Mouse (Mus musculus): ENCODE results near the gene Pgm5. TPM values are rescaled to one million over a fixed set of nuclear protein-coding genes. Genes with fewer than 3 reads are reported as not detected.
A peak's percentile ranks its signal among the peaks of the same experiment; 100 is the strongest.

The Pgm5 gene
- polyA plus RNA-seq, 1 experiment from 2014 or later: 1.4 TPM

DNA sequence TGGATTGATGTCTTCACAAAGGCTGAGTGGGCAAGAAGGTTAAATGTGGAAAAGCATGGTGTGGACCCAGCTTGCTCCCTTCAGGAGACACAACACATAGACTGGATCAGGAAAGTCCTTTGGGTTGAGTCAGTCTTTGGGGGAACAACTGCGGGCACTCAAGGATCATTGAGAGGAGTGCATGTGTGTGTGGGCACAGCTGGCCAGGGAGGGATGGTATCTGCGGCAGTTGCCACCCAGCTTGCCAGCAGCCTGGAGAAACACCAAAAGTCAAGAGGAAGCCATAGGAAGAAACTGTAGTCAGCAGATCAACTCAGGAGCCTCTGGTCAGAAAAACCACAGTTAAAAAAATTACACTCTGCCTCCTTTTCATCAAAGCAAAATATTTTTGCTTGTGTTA, 12.8 kb downstream of the Pgm5 start:
- peaks cover 5% of the 10 kb centered on the region; the same call in 1 of the 2 replicates for H3K27me3 ChIP-seq
- WGBS: 88% methylated on average over 2 of the region's 2 CpGs
- H3K4me3 ChIP-seq: no peak overlapping the region
- ATAC-seq (ENCODE audit: low FRiP score): no peak
- H3K4me1 ChIP-seq (replicated peaks): peaks cover 20% of the 10 kb centered on the region
- no peak overlapping the region for H3K27ac ChIP-seq
- no peaks in the 10 kb centered on the region for H3K36me3 ChIP-seq
- H3K9ac ChIP-seq: no peak overlapping the region
- no peaks in the 10 kb centered on the region for H3K9me3 ChIP-seq
- H3K4me2 ChIP-seq: no peak overlapping the region

DNA sequence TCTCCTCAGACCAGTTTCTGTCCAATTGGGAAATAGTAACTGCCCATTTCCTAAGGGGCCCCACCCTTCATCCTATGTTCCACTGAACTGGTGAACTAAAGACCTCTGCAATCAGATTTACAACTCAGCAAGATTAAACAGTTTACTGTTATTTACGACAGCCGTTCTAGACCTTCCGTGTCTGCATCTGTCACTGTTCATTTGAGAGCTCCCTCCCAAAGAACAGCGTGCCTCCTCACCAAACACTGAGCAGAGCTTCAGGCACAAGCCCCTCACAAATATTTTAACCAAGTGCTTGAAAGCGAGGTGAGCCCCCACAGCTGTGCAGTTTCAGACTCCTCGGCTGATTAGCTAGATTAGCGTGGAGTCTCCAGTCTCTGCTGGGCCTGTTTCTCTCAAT, 13.3 kb downstream of the Pgm5 start:
- H3K27me3 ChIP-seq: peaks cover 5% of the 10 kb centered on the region; the same call in 1 of the 2 replicates
- no peak for ATAC-seq (ENCODE audit: low FRiP score)
- H3K27ac ChIP-seq: no peak overlapping the region
- no peaks in the 10 kb centered on the region for H3K9me3 ChIP-seq
- peaks cover 20% of the 10 kb centered on the region for H3K4me1 ChIP-seq (replicated peaks)
- no peak overlapping the region for H3K9ac ChIP-seq
- H3K4me2 ChIP-seq: no peak overlapping the region
- 56% methylated on average over 7 of the region's 7 CpGs for WGBS
- no peaks in the 10 kb centered on the region for H3K36me3 ChIP-seq
- no peak overlapping the region for H3K4me3 ChIP-seq

DNA sequence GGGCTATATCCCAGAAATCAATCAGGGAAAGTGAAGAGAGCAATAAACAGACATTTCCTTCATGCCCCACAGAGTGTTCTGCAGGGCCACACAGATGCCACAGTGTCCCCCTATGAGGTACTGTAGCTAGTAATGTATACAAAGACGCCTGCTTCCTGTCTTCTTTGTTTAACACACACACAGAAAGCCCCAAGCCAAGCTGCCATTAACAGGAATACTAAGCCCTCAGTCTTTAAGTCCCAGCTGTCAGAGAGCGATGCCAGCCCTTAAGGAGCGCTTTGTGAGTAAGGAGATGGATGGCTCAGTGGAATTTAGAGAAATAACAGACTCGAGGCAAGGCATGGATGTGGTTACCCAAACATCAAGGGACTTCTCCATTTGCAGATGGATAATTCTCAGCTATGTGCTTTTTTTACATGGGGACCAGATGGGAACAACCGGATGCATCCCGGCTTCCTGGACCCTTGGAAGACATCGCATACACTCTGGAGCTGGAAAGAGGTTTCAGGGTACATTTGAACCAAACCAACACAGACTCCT, 16.6 kb downstream of the Pgm5 start:
- Histone ChIP-seq H3K27ac (peak overlapping the region; percentile 27), H3K4me2 (0 out of 2 replicates have a peak overlapping the region, but pooled peaks have one; percentile 2), H3K27me3 (peaks cover 5% of the 10 kb centered on the region; the same call in 1 of the 2 replicates), H3K9me3 (no peaks in the 10 kb centered on the region), H3K4me1 (replicated peaks) (peaks cover 12% of the 10 kb centered on the region), H3K4me3 (no peak overlapping the region), H3K36me3 (no peaks in the 10 kb centered on the region), H3K9ac (0 out of 2 replicates have a peak overlapping the region, but pooled peaks have one; percentile 2)
- WGBS: 34% methylated on average over 7 of the region's 7 CpGs
- ATAC-seq (ENCODE audit: low FRiP score): peak; percentile 74

DNA sequence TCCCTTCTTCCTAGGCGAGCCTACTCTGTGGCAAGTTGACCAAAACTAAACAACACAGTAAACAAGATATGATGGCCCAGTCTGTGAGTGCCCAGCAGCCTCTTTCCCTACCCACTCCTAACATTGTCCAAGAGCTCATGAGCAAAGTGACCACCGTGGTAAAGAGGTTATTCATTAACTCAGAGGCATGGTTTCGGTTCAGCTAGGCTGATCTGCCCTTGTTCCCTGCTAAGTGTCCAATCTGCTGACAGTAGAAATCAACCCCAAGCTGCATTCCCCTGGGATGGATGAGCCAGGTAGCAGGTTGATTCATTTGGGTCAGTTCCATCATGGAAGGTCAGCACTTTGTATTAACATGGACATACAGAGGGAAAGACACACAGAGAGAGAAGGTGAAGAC, 19.6 kb downstream of the Pgm5 start:
- Histone ChIP-seq H3K9ac (no peak overlapping the region), H3K4me1 (replicated peaks) (peaks cover 12% of the 10 kb centered on the region)
- WGBS: 85% methylated on average over 3 of the region's 3 CpGs

DNA sequence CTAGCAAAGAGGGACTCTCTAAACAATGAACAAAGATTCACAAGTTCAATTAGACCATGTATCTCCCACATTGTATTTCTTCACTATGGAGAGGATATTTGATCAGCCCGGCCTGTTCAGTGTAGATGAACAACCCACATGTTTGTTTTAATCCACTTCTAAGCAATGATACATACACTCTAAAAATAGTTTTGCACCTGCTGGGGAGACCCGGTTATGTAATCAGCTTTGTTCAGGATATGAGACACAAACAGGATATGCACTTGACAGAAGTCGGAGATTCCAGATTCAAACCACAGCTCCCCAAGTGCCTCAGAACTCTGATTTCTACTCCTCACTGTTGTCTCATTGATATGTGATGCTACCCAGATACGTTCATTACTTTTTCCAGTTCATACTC, 37.1 kb downstream of the Pgm5 start:
- Histone ChIP-seq H3K27me3 (peaks cover 2% of the 10 kb centered on the region; the same call in 1 of the 2 replicates), H3K4me3 (no peak overlapping the region), H3K9me3 (no peaks in the 10 kb centered on the region), H3K9ac (no peak overlapping the region), H3K27ac (no peak overlapping the region), H3K4me2 (no peak overlapping the region), H3K4me1 (replicated peaks) (no peaks in the 10 kb centered on the region), H3K36me3 (no peaks in the 10 kb centered on the region)
- no peak for ATAC-seq (ENCODE audit: low FRiP score)
- 89% methylated on average over 4 of the region's 4 CpGs for WGBS

More for the DNA sequence above, 19.6 kb downstream of the Pgm5 start:
- no peak overlapping the region for H3K27ac ChIP-seq
- no peaks in the 10 kb centered on the region for H3K9me3 ChIP-seq
- H3K4me3 ChIP-seq: no peak overlapping the region
- no peak for ATAC-seq (ENCODE audit: low FRiP score)
- H3K36me3 ChIP-seq: no peaks in the 10 kb centered on the region
- H3K4me2 ChIP-seq: no peak overlapping the region
- peaks cover 3% of the 10 kb centered on the region; the same call in 1 of the 2 replicates for H3K27me3 ChIP-seq

DNA sequence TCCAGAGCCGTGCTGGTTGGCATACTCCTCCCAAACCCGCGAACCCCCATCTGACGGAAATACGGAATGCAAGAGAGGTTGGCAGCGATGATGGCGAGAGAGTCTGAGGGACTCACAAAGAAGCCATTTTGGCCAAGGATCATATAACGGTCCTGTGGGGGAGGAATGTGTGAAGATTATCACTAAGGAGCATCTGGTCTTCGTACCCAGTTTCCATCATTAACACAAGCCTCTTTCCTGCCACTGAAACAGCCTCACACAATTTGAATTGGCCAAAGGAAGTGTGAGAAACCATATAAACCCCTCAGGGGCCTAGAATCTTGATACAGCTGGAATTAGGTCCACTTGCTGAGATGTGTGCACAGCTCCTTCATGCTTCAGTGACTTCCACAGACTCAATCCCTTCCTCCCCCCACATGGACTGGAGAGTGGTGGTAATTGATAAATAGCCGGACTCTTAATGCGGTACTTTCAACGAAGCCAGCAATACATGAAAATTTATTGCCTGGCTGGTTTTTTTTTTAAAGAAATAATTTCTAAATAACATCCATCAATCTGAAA, 45.9 kb downstream of the Pgm5 start:
- Histone ChIP-seq H3K27ac (peak overlapping the region; percentile 15; the same call in 1 of the 2 replicates), H3K36me3 (no peaks in the 10 kb centered on the region), H3K27me3 (peaks cover 67% of the 10 kb centered on the region), H3K4me1 (replicated peaks) (peaks cover 13% of the 10 kb centered on the region; the same call in 1 of the 2 replicates), H3K9me3 (0 out of 2 replicates have a peak, but pooled peaks cover 3% of the 10 kb centered on the region), H3K4me2 (no peak overlapping the region), H3K4me3 (no peak overlapping the region), H3K9ac (no peak overlapping the region)
- ATAC-seq (ENCODE audit: low FRiP score): peak; percentile 57; the same call in 1 of the 2 replicates
- 74% methylated on average over 12 of the region's 12 CpGs for WGBS

DNA sequence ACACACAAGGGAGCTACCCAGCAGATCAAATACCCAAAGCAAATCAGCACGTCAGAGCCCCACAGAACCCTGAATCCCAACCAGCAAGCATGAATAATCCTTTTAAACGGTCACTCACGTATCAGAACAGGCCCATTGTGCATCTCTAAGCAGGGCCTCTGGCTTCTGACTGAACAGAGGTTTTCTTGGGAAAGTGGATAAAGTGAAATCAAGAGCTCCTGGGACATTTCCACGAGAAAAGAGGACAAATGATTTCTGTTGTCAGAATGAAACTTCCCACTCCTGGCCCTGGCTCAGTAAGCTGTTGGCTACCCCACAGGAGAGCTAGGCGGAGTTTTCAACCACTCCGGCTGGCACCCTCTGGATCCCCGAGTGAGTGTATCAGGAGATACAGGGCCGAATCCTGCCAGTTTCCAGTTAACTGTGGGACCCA, 48.8 kb downstream of the Pgm5 start:
- ATAC-seq (ENCODE audit: low FRiP score): peak; percentile 81; the same call in 1 of the 2 replicates
- H3K9ac ChIP-seq: no peak overlapping the region
- H3K36me3 ChIP-seq: no peaks in the 10 kb centered on the region
- no peak overlapping the region for H3K27ac ChIP-seq
- H3K27me3 ChIP-seq: peaks cover 84% of the 10 kb centered on the region
- no peaks in the 10 kb centered on the region for H3K9me3 ChIP-seq
- peaks cover 13% of the 10 kb centered on the region; the same call in 1 of the 2 replicates for H3K4me1 ChIP-seq (replicated peaks)
- WGBS: 20% methylated on average over 8 of the region's 8 CpGs
- no peak overlapping the region for H3K4me3 ChIP-seq
- no peak overlapping the region for H3K4me2 ChIP-seq

DNA sequence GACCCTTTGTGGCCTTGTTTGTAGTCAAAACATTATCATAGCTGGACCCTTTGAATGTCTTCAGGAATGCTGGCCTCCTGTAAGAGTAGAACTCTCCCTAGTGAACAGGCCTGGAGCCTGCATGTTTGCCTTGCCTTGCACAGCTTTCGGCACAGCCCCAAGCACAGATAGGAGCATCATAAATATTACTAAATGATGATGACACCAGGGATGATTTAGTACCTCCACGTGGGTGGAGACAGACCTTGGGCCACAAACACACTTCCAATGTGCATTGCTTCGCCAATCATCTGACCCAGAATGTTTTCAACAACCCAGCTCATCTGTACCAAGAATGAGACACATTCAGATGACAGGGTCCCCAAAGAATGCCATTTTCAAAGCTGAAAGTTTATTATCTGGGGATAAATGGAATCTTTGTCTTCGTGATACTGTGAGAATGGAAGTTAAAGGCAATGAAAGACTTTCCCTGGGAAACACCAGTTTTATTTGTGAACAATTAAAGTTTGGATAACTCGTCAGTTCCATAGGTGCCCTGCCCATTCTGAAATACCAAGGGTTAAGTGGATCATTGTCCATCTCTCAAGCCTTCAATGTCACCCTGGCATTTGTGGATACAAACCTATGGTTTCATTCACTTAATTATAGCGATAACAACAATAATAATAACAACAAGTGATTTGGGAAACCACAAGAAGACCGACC, 49.4 kb downstream of the Pgm5 start:
- Histone ChIP-seq H3K9ac (no peak overlapping the region), H3K9me3 (no peaks in the 10 kb centered on the region), H3K27me3 (peaks cover 83% of the 10 kb centered on the region), H3K36me3 (no peaks in the 10 kb centered on the region), H3K4me2 (no peak overlapping the region), H3K4me1 (replicated peaks) (peaks cover 13% of the 10 kb centered on the region; the same call in 1 of the 2 replicates), H3K27ac (no peak overlapping the region), H3K4me3 (no peak overlapping the region)
- 35% methylated on average over 7 of the region's 7 CpGs for whole genome bisulfite sequencing
- ATAC-seq (ENCODE audit: low FRiP score): no peak

DNA sequence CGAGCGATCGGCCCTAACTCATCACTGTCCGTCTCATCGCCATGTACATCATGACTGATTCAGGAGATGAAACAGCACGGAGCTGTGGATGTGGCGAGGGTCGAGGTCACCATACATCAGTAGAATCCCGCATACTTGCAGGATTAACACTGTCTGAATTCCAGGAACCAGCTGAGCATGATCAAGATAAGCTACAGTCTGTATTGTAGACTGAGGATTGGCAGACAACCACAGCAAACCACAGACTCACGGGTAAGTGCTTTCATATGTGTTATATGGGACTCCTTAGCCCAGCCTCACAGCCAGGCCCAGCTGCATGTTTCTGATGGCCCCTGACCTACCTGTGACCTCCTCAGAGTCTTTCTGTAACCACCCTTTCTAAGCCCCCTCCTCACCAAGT, 50.2 kb downstream of the Pgm5 start:
- no peak overlapping the region for H3K27ac ChIP-seq
- H3K9me3 ChIP-seq: no peaks in the 10 kb centered on the region
- no peak overlapping the region for H3K4me3 ChIP-seq
- no peak for ATAC-seq (ENCODE audit: low FRiP score)
- no peak overlapping the region for H3K4me2 ChIP-seq
- WGBS: 74% methylated on average over 10 of the region's 10 CpGs
- H3K9ac ChIP-seq: no peak overlapping the region
- peaks cover 84% of the 10 kb centered on the region for H3K27me3 ChIP-seq
- H3K36me3 ChIP-seq: no peaks in the 10 kb centered on the region
- H3K4me1 ChIP-seq (replicated peaks): peaks cover 13% of the 10 kb centered on the region; the same call in 1 of the 2 replicates

DNA sequence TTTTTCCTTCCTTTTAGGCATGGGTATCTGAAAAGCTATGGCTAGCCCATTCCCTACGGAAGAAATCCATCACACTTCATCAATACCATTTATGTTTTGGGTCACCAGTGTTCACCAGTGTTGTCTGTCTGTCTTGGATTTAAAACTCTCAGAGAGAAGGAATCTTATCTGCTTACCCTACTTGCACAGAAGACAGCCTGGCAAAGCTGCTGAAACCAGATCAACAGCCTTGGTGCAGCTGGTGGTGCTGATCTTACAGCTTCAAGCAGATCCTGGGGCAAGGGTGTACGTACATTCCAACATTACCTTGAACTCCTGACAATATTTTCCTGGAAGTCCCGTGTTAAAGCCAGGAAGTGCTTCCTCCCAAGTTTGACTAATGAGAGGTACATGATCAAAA, 55.6 kb downstream of the Pgm5 start:
- WGBS: 91% methylated on average over 3 of the region's 3 CpGs
- H3K4me1 ChIP-seq (replicated peaks): no peaks in the 10 kb centered on the region
- no peak overlapping the region for H3K9ac ChIP-seq
- no peak for ATAC-seq (ENCODE audit: low FRiP score)
- H3K9me3 ChIP-seq: no peaks in the 10 kb centered on the region
- no peak overlapping the region for H3K27ac ChIP-seq
- peaks cover 69% of the 10 kb centered on the region for H3K27me3 ChIP-seq
- H3K4me2 ChIP-seq: no peak overlapping the region
- H3K36me3 ChIP-seq: no peaks in the 10 kb centered on the region
- no peak overlapping the region for H3K4me3 ChIP-seq

DNA sequence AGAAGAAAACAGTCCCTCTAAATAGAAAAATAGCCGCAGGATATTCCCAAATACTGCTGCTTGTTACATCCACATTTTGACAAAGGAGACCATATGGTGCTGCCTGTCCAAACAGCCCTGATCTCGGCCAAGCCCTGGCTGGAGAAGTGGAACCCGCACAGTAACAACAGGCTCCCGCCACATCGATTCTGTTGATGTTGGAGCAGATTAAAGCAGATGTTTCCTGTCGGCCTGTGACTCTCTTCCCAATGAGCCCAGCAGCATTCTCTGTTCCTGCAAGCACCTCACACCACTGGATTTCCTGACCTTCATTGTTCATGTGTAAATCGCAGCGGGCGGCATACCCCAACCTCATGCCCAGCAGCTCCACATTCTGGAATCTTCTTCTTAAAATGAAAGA, 64.0 kb downstream of the Pgm5 start:
- Histone ChIP-seq H3K9ac (no peak overlapping the region), H3K27me3 (peaks cover 8% of the 10 kb centered on the region; the same call in 1 of the 2 replicates), H3K4me1 (replicated peaks) (no peaks in the 10 kb centered on the region), H3K27ac (no peak overlapping the region), H3K4me3 (no peak overlapping the region), H3K36me3 (no peaks in the 10 kb centered on the region), H3K9me3 (no peaks in the 10 kb centered on the region), H3K4me2 (no peak overlapping the region)
- ATAC-seq (ENCODE audit: low FRiP score): no peak
- whole genome bisulfite sequencing: 73% methylated on average over 9 of the region's 9 CpGs

DNA sequence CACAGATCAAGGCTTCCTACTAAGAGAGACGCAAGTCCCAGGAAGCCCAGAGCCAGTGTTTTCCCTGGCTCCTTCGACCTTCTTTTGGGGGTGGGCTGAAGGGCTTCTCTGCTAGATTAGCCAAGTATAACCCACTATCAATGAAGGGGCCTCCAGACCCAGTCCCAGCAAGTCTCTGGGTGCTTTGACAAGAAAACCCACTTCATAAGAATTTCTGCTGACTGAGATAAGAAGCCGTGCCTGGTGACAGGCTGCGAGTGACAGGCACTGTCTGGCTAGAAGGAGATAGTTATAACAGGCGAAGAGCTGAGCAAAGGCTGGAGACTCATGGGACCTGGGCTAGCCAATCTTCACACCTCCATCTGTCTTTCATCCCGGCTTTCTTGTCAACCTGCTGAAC, 67.3 kb downstream of the Pgm5 start:
- H3K4me3 ChIP-seq: no peak overlapping the region
- no peak overlapping the region for H3K27ac ChIP-seq
- no peaks in the 10 kb centered on the region for H3K4me1 ChIP-seq (replicated peaks)
- no peak overlapping the region for H3K4me2 ChIP-seq
- no peaks in the 10 kb centered on the region for H3K36me3 ChIP-seq
- ATAC-seq (ENCODE audit: low FRiP score): no peak
- no peaks in the 10 kb centered on the region for H3K9me3 ChIP-seq
- WGBS: 74% methylated on average over 6 of the region's 6 CpGs
- H3K9ac ChIP-seq: no peak overlapping the region
- no peaks in the 10 kb centered on the region for H3K27me3 ChIP-seq
